Mouse (Mus musculus) lung, postnatal 36 days (tissue): Measurements from ENCODE around the gene Far1.
A peak's percentile ranks its signal among the peaks of the same experiment; 100 is the strongest.

Source experiments
- DNase-seq: peaks from one replicate; pipeline ENCODE4 v3.0.0; 2022; ENCODE audit warnings: mixed read lengths

Far1 gene

DNA sequence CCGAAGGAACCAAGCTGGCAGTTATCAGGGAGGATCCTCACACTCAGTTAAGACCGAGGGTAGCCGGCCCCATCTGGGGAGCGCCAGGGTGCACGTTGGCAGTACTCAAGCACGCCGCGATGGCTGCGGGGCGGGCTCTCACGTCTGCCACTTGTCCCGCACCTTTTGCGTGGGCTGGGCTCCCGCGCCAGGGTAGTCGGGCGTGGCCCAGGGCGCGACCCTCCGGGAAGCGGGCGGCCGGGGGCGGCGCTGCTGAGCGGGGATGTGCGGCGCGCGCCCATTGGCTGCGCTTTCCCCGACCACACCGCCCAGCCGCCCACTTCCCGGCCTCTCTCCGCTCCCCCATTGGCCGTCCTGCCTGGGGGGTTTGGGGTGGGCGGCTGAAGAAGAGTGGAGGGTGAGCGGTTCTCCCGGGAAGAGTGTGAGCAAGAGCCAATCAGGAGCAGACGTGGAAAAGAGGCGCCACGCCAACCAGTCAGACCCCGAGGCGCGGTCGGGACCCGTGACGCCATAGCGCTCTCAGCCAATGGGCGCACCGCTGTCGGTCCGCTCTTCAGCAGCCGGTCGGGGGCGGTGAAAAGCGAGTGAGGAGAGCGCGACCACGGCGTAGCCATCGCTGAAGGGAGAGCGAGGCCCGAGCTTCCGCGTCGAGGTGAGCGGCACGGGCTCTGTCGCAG is at the start of gene Far1:
Far1 (plus strand) TSS at position 549 of the 677 bp plus-strand sequence.
- DNase-seq: peak; percentile 98

GRCm38 (mm10) chr7:113468345-113468744 is 45.3 kb upstream of the Far1 start:
- no peak for DNase-seq

DNA sequence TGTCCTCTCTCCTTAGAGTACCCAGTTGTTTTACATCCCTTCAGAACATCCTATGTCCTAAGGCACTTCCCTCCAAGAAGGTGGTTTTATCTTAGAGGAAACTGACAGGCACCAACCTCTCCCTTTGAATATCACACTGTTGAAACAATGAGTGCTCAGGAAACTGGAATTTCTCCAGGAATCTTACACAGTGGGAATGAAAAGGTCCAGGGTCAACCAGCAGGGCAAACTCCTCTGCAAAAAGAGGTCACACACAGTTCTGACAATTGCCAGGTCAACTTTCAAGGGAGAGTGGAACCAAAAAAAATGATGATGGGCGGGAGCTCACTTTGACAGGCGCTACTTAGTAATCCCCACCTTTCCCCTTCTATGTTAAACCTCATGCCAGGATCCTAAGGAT is 43.0 kb upstream of the Far1 start:
- no peak for DNase-seq

DNA sequence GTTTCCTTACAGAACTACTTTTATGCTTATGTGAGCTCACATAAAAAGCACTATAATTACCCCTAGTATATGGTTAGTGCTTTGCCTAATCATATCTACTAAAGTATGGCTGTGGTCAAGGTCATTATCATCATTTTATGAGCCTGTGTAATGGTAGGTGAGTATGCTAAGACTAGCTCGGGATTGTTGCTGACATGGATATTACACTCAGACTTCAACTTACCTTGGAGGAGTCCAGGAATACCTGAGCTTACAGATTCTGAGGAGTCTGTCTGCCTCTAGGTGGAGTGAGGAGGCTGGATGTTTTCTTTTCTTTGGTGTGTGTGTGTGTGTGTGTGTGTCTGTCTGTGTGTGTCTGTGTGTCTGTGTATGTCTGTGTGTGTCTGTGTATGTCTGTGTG is 42.0 kb upstream of the Far1 start:
- DNase-seq: no peak

DNA sequence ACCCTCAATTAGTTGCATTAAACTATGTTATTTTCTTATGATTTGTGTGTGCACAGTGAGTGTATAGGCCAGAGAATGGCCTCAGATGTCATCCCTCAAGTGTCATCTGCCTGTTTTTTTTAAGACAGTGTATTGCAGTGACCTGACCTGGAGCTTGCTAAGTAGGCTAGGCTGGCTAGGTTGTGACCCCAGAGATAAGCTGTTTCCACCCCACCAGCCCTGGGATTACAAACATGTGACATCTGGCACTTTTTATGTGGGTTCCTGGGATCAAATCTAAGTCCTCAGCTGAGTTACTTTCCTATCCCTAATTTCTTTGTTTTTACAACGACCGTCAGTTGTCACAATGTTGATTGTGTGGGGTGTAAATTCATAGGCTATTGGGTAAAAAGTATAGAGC is 17.8 kb upstream of the Far1 start:
- no peak for DNase-seq

GRCm38 (mm10) chr7:113498413-113498812 is 15.2 kb upstream of the Far1 start:
- DNase-seq: peak; percentile 32

GRCm38 (mm10) chr7:113499821-113500220 is 13.8 kb upstream of the Far1 start:
- peak; percentile 34 for DNase-seq

DNA sequence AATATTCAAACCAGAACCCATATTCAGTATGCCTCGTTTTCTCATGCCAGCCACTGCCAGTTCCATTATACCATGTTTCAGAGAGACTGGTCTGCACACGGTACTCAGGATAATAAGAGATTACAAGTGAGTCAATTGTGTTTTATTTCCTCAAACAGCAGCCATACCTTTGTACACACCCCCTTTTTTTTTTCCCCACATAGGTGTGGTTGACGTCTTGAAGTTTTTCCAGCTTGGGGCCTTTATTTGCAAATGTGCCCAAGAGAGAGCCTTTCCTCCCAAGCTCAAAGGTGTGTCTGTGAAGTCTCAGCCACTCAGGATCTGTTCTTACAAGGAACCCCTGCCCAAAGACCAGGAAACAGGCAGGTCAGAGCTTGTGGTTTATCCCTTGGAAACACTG is 11.2 kb upstream of the Far1 start:
- DNase-seq: no peak

DNA sequence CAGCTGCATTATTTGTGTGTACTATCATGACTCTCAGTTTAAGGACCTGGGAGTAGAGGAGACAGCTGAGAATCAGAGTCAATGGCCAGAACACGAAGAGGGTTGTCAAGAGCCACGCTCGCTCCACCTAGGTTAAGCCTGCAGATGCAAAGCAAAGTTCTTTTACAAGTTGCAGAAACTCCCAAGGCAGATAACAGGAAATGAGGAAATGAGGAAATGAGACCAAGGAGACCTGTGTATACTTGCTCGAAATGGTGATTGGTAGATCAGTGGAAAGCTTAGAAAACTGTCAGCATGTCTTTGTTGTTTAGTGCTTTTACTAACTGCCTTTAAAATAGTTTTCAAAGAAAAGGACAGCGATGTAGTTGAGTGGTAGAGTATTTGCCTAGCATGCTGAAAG is 8.6 kb upstream of the Far1 start:
- no peak for DNase-seq

DNA sequence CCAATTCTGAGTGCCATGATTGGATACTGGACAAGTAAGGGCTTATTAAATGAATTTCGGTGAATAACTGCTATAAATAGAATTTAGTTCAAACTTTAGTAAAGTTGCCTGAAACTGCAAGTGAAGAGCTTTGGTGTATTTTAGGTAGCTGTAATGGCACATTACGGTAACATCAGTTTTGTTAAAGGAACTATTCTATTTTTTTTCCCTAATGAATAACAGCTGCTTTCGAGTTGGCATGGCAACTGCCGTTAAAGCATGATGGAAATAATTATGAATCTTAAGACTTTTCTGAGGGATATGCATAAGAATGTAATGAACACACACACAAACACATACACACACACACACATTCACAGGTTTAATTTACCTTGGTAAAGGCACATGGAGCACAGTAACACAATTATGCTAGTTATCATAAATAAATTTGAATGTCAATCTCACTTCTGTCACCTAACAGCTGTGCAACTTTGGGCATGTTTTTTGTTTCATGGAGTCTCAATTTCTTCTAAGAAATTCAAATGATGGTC is 8.1 kb upstream of the Far1 start:
- DNase-seq: no peak

GRCm38 (mm10) chr7:113507846-113508245 is 5.8 kb upstream of the Far1 start:
- DNase-seq: no peak

GRCm38 (mm10) chr7:113511396-113511795 is 2.2 kb upstream of the Far1 start:
- no peak for DNase-seq

GRCm38 (mm10) chr7:113512527-113513285 is 928 bp upstream of the Far1 start:
- no peak for DNase-seq

- DNase-seq: peak; percentile 44
Observed at GRCm38 (mm10) chr7:113513963-113514649, 472 bp downstream of the Far1 start.

DNA sequence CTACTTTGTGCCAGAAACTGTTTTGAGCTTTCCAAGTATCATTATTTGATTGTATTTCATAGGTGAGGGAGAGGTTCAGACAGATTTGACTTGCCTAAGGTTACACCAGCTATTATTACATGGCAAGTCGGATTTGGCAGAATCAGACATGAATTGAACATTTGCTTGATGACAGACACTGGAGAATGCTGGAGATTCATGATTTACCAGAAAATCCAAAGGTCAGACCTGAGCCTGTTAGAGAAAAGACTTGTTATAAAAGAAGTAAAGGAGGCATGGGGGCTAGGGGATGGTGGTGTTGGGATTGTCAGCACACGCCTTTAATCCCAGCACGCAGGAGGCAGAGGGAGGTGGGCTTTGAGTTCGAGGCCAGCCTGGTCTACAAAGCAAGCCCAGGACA is 2.2 kb downstream of the Far1 start:
- DNase-seq: no peak

DNA sequence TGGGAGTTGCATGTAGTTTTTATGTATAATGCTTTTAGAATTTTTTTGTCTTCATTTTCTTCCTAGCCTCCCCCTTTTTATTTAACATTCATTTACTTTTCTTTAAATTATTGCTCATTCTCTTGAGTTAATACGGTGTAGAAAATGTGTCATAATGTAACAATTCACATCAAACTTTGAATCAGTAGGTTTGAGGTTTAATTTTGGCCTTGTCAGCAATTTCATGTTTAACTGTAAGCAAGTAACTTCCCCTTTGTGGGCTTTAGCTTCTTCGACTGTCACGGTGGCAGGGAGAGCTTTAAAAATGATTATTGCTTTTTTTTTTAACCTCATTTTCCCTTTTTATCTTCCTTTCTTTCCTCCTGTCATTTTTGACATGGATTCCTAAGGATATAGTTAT is 4.8 kb downstream of the Far1 start:
- DNase-seq: no peak

DNA sequence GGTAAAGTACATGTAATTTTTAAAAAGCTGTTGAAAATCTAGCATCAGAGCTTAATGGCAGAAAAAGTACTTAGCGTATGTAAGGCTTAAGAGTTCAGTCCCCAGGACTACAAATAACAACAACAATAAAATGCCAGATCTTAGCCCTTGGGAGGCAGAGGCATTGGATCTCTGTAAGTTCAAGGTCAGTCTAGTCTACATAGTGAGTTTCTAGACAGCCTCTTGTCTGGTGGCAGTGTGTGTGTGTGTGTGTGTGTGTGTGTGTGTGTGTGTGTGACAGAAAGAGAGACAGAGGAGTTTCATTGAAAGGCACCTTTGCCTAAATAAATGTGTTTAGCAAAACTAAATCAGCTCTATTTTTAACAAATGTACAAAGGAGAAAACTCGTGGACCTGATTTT is 5.3 kb downstream of the Far1 start:
- no peak for DNase-seq

GRCm38 (mm10) chr7:113543158-113543557 is 29.5 kb downstream of the Far1 start:
- DNase-seq: no peak

DNA sequence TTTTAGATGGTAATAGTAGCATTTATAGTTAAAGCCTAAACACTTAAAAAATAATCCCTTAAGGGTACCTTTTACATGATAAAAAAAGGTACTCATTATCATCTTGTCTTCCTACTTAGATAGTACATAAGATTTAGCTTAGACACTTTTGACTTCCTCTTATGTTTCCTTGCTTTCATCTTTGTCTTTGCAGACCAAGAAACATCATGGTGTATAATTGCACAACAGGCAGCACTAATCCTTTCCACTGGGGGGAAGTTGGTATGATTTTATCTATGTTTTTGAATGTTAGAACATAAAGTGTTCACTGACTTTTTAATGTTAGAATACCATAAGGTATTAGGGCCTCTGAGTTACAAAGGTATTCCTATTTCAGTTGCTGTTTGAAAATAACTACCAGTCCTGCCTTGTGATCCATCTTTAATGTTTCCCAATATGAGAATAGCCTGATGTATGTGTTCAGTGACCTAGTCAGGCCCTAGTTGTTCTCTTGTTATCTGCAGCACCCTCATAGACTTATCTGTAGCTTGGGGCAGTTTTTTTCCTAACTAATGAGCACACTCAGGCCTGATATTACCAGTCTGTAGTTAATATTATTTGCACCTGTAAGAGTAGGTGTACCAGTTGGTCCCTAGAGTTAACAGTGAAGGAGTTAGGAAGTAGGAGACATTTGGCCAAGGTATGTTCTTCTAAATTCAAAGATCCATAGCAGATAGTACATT is 38.3 kb downstream of the Far1 start:
- no peak for DNase-seq

DNA sequence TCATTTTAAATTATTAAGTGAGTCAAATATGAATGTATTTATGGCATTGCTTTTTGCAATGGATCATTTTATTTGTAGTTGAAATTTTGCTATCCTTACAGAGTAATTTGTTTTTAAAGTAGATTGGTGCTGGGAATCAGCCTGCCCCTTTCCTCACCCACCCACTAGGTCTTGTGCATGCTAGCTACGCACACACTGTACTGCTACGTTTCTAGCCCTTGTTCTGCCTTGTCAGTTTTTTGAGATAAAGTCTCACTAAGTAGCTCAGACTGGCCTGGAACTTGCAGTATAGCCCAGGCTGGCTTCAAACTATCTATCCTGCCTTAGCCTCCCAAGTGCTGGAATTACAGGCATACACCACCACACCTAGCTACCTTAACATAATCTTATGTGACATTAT is 38.9 kb downstream of the Far1 start:
- no peak for DNase-seq

- no peak for DNase-seq
Observed at GRCm38 (mm10) chr7:113556138-113556537, 42.5 kb downstream of the Far1 start.

DNA sequence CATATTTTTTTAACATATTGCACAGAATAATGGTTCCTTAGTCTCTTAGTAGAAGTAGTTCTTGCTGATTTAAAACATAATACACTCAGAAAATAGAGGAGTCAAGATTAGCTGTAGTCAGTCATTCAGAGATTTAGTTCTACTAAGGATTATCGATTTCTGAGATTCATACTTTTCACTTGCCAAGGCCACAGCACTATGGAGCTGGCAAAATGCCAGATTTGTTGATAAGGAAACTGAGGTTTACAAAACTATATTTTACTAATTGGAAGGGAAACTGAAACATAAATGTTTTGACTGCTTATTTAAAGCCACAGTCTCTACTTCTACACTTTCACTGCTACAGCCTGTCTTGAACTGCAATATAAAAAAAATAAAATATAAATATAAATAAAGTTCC is 53.3 kb downstream of the Far1 start:
- DNase-seq: no peak

DNA sequence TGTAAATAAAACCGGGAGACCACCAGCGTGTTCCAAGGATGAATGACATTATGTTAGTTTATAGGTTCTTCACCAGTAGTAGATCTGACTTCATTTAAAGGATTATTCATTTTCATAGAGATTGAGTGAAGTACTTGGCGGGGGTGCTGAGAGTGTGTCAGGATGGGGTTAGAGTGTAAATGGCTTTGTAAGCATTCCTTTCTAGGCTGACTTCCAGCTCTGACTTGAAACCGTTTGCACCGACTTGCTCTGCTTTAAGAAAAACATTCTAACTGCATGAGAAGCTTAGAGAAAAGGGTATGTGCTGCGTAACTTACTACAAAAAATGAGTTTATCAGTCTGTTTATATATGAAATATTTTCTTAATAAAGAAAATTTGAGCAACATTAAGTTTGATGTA is 57.5 kb downstream of the Far1 start:
- no peak for DNase-seq
